Mouse (Mus musculus) T-cell, adult 66 days (primary cell): ENCODE data around the gene Cenpw. TPM values are rescaled to one million over a fixed set of nuclear protein-coding genes. Genes with fewer than 3 reads are reported as not detected.

Experiments used
- total RNA-seq, 2 experiments: library from RNA; stranded (reverse); gene quantifications; 3 replicates in 1 of 2; 4 replicates in 1 of 2; pipeline ENCODE4 v1.2.4; 2023

Cenpw gene
- total RNA-seq = 1 to 10 TPM; 2.6 to 2.9 TPM

GRCm38 (mm10) chr10:30199916-30200826, at the start of gene Cenpw:
Gene Cenpw (minus strand): TSS chr10:30200560.

